Mouse (Mus musculus): Measurements from ENCODE around the gene Ggps1. TPM values are rescaled to one million over a fixed set of nuclear protein-coding genes. Genes with fewer than 3 reads are reported as not detected.

Ggps1 gene
- total RNA-seq, 2 experiments from 2014 or later, result 61.4 to 62.7 TPM

Other genes starting within 250 kb of the Ggps1 start
- 10 to 100 TPM; 10.7 to 14.2 TPM for gene B3galnt2, start 109.0 kb downstream of the Ggps1 start, total RNA-seq (2021)
- 10 to 100 TPM; 76.5 to 79.1 TPM for gene Tbce, start 23.9 kb downstream of the Ggps1 start, total RNA-seq (2021)
- 10 to 100 TPM; 46.1 to 50.5 TPM for gene Arid4b, start 256 bp downstream of the Ggps1 start, total RNA-seq (2021)

Measured in left cerebral cortex, postnatal 25 days (tissue).